Mouse (Mus musculus) liver, embryonic 11.5 days (tissue): ENCODE measurements around the gene Ndrg4. TPM values are rescaled to one million over a fixed set of nuclear protein-coding genes. Genes with fewer than 3 reads are reported as not detected.
A peak's percentile ranks its signal among the peaks of the same experiment; 100 is the strongest.
"Not testable (repeated sequence)": the region's sequence is repeated elsewhere in the genome, so short reads cannot be mapped to it uniquely, and the experiment has no call there.

Experiments
- ATAC-seq: fragments of 200-750 bp; cut with Nextera tagmentation; replicated peaks from 2 replicates; pipeline ENCODE4 v1.8.0; 2017; ENCODE audit warnings: moderate number of reproducible peaks, mild to moderate bottlenecking, moderate TSS enrichment, moderate library complexity; ENCODE audit not compliant: low FRiP score
- DNase-seq: peaks from one replicate; pipeline ENCODE4 v3.0.0-alpha.2; 2017; ENCODE audit warnings: low spot score
- H3K27ac ChIP-seq: fragments of 300-500 bp; sonication (generic); 2 replicates; pipeline ENCODE4 v1.5.1; 2014; ENCODE audit warnings: mild to moderate bottlenecking, low read depth, low read length, control low read depth
- H3K27me3 ChIP-seq: fragments of 300-500 bp; sonication (generic); replicated peaks from 2 replicates; pipeline ENCODE4 v1.6.1; 2014; ENCODE audit warnings: low read length, mixed read lengths; ENCODE audit not compliant: control insufficient read depth, insufficient read depth
- H3K36me3 ChIP-seq: fragments of 300-500 bp; sonication (generic); 2 replicates; pipeline ENCODE4 v1.6.1; 2014; ENCODE audit warnings: mild to moderate bottlenecking, low read length, moderate library complexity, mixed read lengths; ENCODE audit not compliant: control insufficient read depth, insufficient read depth
- H3K4me1 ChIP-seq: fragments of 300-500 bp; sonication (generic); replicated peaks from 2 replicates; pipeline ENCODE4 v1.6.1; 2014; ENCODE audit warnings: low read length, mixed read lengths; ENCODE audit not compliant: control insufficient read depth, insufficient read depth
- H3K4me2 ChIP-seq: fragments of 300-500 bp; sonication (generic); 2 replicates; pipeline ENCODE4 v1.6.1; 2014; ENCODE audit warnings: mild to moderate bottlenecking, control low read depth, moderate library complexity
- H3K4me3 ChIP-seq: fragments of 300-500 bp; sonication (generic); 2 replicates; pipeline ENCODE4 v1.5.1; 2014; ENCODE audit warnings: low read depth, low read length, control low read depth
- H3K9ac ChIP-seq: fragments of 300-500 bp; sonication (generic); 2 replicates; pipeline ENCODE4 v1.6.1; 2014; ENCODE audit warnings: low read depth, low read length, control low read depth
- H3K9me3 ChIP-seq: fragments of 300-500 bp; sonication (generic); 2 replicates; pipeline ENCODE4 v1.6.1; 2016; ENCODE audit warnings: low read length, inconsistent platforms, mixed read lengths; ENCODE audit not compliant: control insufficient read depth
- WGBS: fragments of 180-500 bp; shearing (Covaris S2); extraction: QIAGEN DNeasy Blood & Tissue Kit; methylation state at CpG from one replicate; pipeline ENCODE4 v1.1.7; 2014; 5-methylcytosine and 5-hydroxymethylcytosine counted together
- polyA plus RNA-seq: library from polyadenylated mRNA; unstranded; fragments of >200 nt; fragmentation: Nextera tagmentation; extraction: Ambion mirVana; gene quantifications from 2 replicates; pipeline ENCODE4 v1.2.1, GENCODE M21; 2014

The Ndrg4 gene
- polyA plus RNA-seq, 1 experiment from 2014 or later: 4.7 TPM

DNA sequence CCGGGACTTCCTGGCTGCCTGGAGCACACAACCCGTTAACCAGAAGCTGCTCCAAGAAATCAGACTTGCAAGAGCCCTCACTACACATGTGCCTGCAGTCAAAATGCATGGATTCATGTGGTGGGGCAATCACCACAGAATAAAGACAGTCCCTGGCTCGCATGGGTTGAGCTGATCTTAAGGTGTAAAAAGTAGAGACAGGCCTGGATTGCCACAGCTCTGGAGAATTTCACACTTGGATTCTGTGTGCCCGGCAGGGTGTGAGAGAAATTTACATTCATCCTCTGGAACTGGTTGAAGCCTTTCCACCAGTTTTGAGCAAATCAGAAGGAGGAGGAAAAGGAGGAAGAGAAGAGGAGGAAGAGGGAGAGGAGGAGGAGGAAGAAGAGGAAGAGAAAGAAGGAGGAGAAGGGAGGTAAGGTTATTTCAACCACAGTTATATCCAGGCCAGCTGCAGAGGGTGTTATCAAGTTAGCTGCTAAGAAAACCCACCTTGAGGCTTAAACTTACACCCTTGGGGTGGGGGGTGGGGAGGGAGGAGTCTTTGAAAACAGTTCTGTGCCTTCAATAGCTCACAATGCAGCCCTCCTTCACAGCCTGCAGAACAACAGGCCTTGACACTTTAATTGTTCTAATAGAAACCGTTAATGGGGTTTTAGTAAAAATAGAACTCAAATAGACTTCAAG, 20.3 kb upstream of the Ndrg4 start:
- ATAC-seq (no peak), DNase-seq (no peak)
- no peak overlapping the region for H3K27ac ChIP-seq
- H3K4me1 ChIP-seq: no peaks in the 10 kb centered on the region
- no peak overlapping the region for H3K4me2 ChIP-seq
- H3K9me3 ChIP-seq: no peaks in the 10 kb centered on the region
- WGBS: 48% methylated on average over 5 of the region's 5 CpGs
- no peaks in the 10 kb centered on the region for H3K36me3 ChIP-seq
- H3K27me3 ChIP-seq: no peaks in the 10 kb centered on the region
- no peak overlapping the region for H3K9ac ChIP-seq
- H3K4me3 ChIP-seq: no peak overlapping the region

DNA sequence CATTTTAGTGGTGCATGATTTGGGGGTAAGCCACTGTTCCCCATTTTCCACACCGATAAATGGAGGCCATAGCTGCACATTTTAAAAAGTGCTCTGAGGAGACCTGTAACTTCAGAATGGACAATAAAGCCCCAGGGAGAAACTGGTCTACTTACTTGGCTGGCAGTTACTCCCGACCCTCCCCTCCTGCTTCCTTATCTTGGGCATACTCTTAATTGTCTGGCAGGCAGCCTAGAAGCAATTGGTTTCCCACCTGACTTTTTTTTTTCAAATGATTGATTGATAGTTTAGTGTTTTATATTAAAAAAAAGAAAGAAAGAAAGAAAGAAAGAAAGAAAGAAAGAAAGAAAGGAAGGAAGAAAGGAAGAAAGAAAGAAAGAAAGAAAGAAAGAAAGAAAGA, 19.3 kb upstream of the Ndrg4 start:
- H3K4me2 ChIP-seq: no peak overlapping the region
- no peak overlapping the region for H3K9ac ChIP-seq
- no peaks in the 10 kb centered on the region for H3K27me3 ChIP-seq
- no peak overlapping the region for H3K4me3 ChIP-seq
- H3K9me3 ChIP-seq: no peaks in the 10 kb centered on the region
- H3K4me1 ChIP-seq: no peaks in the 10 kb centered on the region
- WGBS: 46% methylated on average over 2 of the region's 2 CpGs
- DNase-seq (no peak), ATAC-seq (no peak)
- no peaks in the 10 kb centered on the region for H3K36me3 ChIP-seq
- no peak overlapping the region for H3K27ac ChIP-seq

DNA sequence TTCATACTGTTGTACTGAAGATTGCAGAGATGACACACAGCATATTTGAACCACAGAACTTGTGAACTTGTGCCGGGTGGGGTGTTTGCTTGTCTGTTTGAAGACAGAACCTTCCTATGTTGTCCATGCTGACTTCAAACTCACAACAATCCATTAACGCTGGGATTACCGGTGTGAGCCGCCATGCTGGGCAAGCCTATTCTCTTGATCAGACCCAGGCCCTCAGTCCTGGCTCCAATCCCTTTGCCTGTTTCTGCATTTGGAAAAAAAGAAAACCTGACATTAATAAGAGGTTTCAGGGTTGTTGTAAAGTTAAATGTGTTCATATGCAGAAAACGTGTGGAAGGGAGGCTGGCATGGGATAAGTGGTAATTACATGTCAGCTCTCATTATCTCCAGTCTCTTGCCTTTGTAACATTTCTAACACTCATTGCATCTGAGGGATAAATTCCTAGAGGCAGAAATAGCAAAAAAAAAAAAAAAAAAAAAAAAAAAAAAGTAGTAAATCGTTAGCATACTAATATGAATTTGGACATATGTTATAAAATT, 16.4 kb upstream of the Ndrg4 start:
- H3K27ac ChIP-seq: no peak overlapping the region
- H3K36me3 ChIP-seq: no peaks in the 10 kb centered on the region
- H3K4me1 ChIP-seq: no peaks in the 10 kb centered on the region
- H3K9ac ChIP-seq: no peak overlapping the region
- no peak for ATAC-seq
- no peak overlapping the region for H3K4me2 ChIP-seq
- no peaks in the 10 kb centered on the region for H3K27me3 ChIP-seq
- no peaks in the 10 kb centered on the region for H3K9me3 ChIP-seq
- 81% methylated on average over 6 of the region's 6 CpGs for WGBS
- no peak for DNase-seq
- H3K4me3 ChIP-seq: no peak overlapping the region

DNA sequence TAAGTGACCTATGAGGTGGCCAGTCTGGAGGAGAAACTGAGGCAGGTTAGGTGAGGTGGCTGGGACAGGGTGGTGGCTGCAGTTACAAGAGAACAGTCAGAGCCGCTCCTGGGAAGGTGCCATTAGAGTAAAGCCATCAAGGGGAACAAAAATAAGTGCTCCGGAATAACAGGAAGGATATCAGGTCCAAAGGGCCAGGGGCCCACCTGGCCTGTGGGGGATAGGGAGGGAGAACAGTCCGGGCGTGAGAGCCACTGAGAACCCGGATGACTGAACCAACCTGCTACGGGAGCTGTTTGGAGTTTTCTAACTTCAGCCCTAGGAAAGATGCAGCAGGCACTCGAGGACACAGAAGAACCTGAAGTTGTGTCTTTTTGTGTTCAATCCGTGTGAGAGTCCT, 15.7 kb upstream of the Ndrg4 start:
- Histone ChIP-seq H3K9me3 (no peaks in the 10 kb centered on the region), H3K4me3 (no peak overlapping the region), H3K4me1 (no peaks in the 10 kb centered on the region), H3K27ac (no peak overlapping the region), H3K27me3 (no peaks in the 10 kb centered on the region), H3K4me2 (no peak overlapping the region), H3K36me3 (no peaks in the 10 kb centered on the region), H3K9ac (no peak overlapping the region)
- 87% methylated on average over 8 of the region's 8 CpGs for WGBS
- ATAC-seq (no peak), DNase-seq (no peak)

DNA sequence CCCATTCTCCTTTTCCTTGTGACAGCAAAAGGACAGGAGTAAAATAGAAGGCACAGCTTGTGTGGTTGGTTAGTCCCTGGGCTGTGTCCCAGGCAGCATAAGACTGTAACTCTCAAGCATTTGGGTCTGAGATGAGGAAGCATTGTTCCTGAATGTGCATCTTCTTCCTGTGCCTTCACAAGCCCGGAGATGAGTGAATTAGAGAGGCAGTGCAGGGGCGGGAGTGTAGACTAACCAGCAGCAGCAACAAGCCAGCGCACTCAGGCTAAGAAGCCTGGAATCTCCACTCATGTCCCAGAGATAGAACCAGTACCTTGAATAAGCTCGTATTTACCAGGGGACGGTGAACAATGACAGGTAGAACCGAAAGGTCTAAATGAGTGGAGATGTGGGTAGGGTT, 15.2 kb upstream of the Ndrg4 start:
- Histone ChIP-seq H3K27ac (no peak overlapping the region), H3K27me3 (no peaks in the 10 kb centered on the region), H3K36me3 (no peaks in the 10 kb centered on the region), H3K9me3 (no peaks in the 10 kb centered on the region), H3K4me1 (no peaks in the 10 kb centered on the region), H3K4me3 (no peak overlapping the region), H3K9ac (no peak overlapping the region), H3K4me2 (no peak overlapping the region)
- WGBS: 85% methylated on average over 6 of the region's 6 CpGs
- DNase-seq (no peak), ATAC-seq (no peak)

DNA sequence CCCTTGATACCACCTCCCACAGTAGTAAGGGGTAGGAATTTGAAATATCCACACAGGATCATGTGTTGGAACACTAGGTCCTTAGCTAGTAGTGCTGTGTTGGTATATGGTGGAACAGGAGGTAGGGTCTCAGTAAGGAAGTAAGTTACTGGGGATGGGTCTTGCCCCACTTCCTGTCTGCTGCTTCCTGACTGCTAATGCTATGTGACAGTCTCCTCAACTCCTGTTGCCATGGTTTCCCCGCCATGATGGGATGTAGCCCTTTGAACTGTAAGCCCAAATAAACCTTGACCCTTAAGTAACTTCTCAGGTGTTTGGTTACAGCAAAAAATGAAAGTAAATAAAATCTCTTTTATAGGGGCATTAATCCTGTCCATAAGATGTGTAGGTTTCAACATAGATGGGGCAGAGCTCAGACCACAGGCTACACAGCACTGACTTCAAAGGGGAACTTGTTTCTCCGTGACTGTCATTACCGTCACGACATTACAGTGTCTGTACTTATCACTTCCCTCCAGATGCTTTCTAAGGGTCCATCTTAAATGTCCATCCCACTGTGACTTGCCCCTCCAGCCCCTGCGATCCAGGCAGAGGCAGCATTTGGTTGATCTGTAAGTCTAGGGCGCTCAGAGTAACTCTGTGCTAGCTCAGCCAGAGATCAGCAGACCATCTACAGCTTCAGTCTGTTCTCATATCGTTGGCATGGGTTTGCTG, 13.7 kb upstream of the Ndrg4 start:
- Histone ChIP-seq H3K4me1 (0 out of 2 replicates have a peak, but pooled peaks cover 3% of the 10 kb centered on the region), H3K4me3 (no peak overlapping the region), H3K36me3 (no peaks in the 10 kb centered on the region), H3K9me3 (no peaks in the 10 kb centered on the region), H3K9ac (no peak overlapping the region), H3K27me3 (no peaks in the 10 kb centered on the region), H3K27ac (no peak overlapping the region), H3K4me2 (no peak overlapping the region)
- WGBS: 44% methylated on average over 7 of the region's 7 CpGs
- peak; percentile 51 for ATAC-seq
- no peak for DNase-seq

DNA sequence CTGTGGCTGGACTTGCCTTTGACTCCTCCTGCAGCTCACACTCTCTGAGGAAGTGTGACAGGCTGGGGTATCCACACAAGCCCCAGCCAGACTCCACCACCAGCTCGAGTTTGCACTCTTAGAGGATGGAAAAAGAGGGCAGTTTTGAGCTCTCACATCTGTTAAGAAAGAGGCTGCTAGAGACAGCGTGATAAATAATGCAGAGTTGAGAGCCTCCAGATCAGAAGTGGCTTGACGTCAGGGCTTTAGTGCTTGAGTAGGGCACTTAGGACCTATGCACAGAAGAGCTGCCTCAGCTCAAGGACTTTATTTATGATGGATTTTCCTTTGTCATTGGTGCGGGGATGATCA, 13.2 kb upstream of the Ndrg4 start:
- WGBS: 58% methylated on average over 4 of the region's 4 CpGs
- DNase-seq (no peak), ATAC-seq (no peak)
- no peaks in the 10 kb centered on the region for H3K27me3 ChIP-seq
- H3K4me3 ChIP-seq: no peak overlapping the region
- H3K4me1 ChIP-seq: 0 out of 2 replicates have a peak, but pooled peaks cover 3% of the 10 kb centered on the region
- H3K9ac ChIP-seq: no peak overlapping the region
- H3K9me3 ChIP-seq: no peaks in the 10 kb centered on the region
- no peak overlapping the region for H3K4me2 ChIP-seq
- no peaks in the 10 kb centered on the region for H3K36me3 ChIP-seq
- H3K27ac ChIP-seq: no peak overlapping the region

DNA sequence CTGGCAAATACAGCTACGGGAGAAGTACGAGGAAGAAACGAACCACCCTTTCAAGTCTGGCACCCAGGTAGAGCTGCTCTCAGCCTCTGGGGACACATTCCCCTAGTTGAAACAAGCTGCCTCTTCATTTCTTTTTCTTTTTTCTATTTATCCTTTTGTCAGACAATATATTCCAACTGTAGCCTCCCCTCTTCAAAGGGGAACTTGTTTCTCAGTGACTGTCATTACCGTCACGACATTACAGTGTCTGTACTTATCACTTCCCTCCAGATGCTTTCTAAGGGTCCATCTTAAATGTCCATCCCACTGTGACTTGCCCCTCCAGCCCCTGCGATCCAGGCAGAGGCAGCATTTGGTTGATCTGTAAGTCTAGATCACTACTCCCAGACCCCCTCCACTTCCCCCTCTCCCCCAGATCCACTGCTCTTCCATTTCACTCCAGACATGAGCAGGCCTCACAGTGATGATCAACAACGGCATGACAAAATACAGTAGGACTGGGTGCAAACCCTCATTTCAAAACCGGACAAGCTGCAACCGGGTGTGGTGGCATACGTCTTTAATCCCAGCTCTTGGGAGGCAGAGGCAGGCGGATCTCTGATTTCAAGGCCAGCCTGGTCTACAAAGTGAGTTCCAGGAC, 10.8 kb upstream of the Ndrg4 start:
- not testable (repeated sequence) for ATAC-seq, H3K36me3 ChIP-seq, H3K4me1 ChIP-seq, DNase-seq, H3K9ac ChIP-seq, H3K9me3 ChIP-seq, H3K27ac ChIP-seq, H3K27me3 ChIP-seq, H3K4me2 ChIP-seq, H3K4me3 ChIP-seq
- WGBS: 65% methylated on average over 11 of the region's 11 CpGs
